7 mouse cellular contexts compared by ENCODE assay signal in the genomic region with DNA sequence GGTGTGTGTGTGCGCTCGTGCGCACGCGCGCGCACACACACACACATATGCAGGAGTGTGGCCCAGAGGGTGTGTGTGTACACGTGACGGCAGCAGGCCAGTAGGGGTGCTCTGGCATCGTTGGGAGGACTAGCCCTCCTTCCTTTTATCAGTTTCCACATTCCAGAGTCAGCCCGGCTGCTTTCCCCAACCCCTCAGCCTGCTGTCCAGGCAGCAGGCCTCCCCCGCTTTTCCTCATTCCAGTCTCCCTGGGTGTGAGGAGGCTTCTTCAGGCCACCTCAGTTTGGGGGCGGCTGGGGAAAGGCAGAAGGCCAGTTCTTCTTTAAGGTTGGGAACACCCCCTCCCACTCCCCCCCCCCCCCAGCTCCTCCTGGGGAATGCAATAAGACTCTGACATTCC. TPM values are rescaled to one million over a fixed set of nuclear protein-coding genes. Genes with fewer than 3 reads are reported as not detected.
DNase-seq lines count a peak whose midpoint lies in the region; ATAC-seq lines count a peak whose summit lies in the region.

No protein-coding gene starts in this region.

- no peaks in the 10 kb centered on the region for H3K27me3 ChIP-seq in embryonic facial prominence, embryonic 11.5 days (ENCODE audit: control insufficient read depth, insufficient read depth, low read length)
- no peaks in the 10 kb centered on the region for H3K27me3 ChIP-seq in stomach, embryonic 16.5 days (ENCODE audit: control insufficient read depth, insufficient read depth, low read length)

- no peaks in the 10 kb centered on the region for H3K36me3 ChIP-seq in embryonic facial prominence, embryonic 11.5 days (replicated peaks; ENCODE audit: control insufficient read depth, insufficient read depth, low read depth, low read length)
- no peaks in the 10 kb centered on the region for H3K36me3 ChIP-seq in stomach, embryonic 16.5 days (ENCODE audit: control insufficient read depth, insufficient read depth, low read length)

- peak overlapping the region; percentile 0; the same call in 1 of the 2 replicates for H3K4me3 ChIP-seq in embryonic facial prominence, embryonic 11.5 days (ENCODE audit: low read depth, low read length)
- H3K4me3 ChIP-seq in stomach, embryonic 16.5 days (replicated peaks; ENCODE audit: low read length): peak overlapping the region; percentile 83

- H3K4me2 ChIP-seq in embryonic facial prominence, embryonic 11.5 days (ENCODE audit: low read depth, low read length): peak overlapping the region; percentile 28
- peak overlapping the region; percentile 78 for H3K4me2 ChIP-seq in stomach, embryonic 16.5 days (ENCODE audit: low read depth, low read length)

- H3K9ac ChIP-seq in embryonic facial prominence, embryonic 11.5 days (replicated peaks; ENCODE audit: low read length): peak overlapping the region; percentile 7; the same call in 1 of the 2 replicates
- peak overlapping the region; percentile 60 for H3K9ac ChIP-seq in stomach, embryonic 16.5 days (ENCODE audit: low read length)

- WGBS in embryonic facial prominence, embryonic 11.5 days: 32% methylated on average over 13 of the region's 13 CpGs
- 23% methylated on average over 13 of the region's 13 CpGs for WGBS in stomach, embryonic 16.5 days

- DNase-seq in R1 (ENCODE audit: low read depth, low spot score): peak; percentile 81
- peak; percentile 58 for DNase-seq in embryonic facial prominence, embryonic 11.5 days (ENCODE audit: low spot score)
- peak; percentile 84 to 85 for DNase-seq in heart, postnatal 10 days
- peak; percentile 65 to 73 for DNase-seq in kidney, postnatal 36 days
- DNase-seq in lung, postnatal 10 days: peak; percentile 89
- DNase-seq in spleen, adult 18-20 months: no peak

- H3K9me3 ChIP-seq in embryonic facial prominence, embryonic 11.5 days (replicated peaks; ENCODE audit: control insufficient read depth, low read length): no peaks in the 10 kb centered on the region
- H3K9me3 ChIP-seq in stomach, embryonic 16.5 days (replicated peaks; ENCODE audit: control insufficient read depth, low read length): no peaks in the 10 kb centered on the region

- intact Hi-C loops in heart, postnatal 10 days (cut with DNase I): no loop called here

- H3K27ac ChIP-seq in embryonic facial prominence, embryonic 11.5 days (replicated peaks; ENCODE audit: low read depth, low read length): peak overlapping the region; percentile 48
- peak overlapping the region; percentile 97 for H3K27ac ChIP-seq in stomach, embryonic 16.5 days (ENCODE audit: low read length)

- ATAC-seq in embryonic facial prominence, embryonic 11.5 days (replicated peaks; ENCODE audit: insufficient number of reproducible peaks, low FRiP score, low TSS enrichment, low read depth): peak; percentile 25; the same call in 1 of the 2 replicates
- ATAC-seq in stomach, embryonic 16.5 days (ENCODE audit: insufficient read depth, low FRiP score): peak; percentile 71

- peaks cover 13% of the 10 kb centered on the region for H3K4me1 ChIP-seq in embryonic facial prominence, embryonic 11.5 days (ENCODE audit: control insufficient read depth, insufficient read depth, low read length)
- peaks cover 60% of the 10 kb centered on the region for H3K4me1 ChIP-seq in stomach, embryonic 16.5 days (ENCODE audit: control insufficient read depth, insufficient read depth, low read length)

RNA-seq across cellular contexts. Expression of a gene that starts 2.4 kb away (rescaled TPM):
- 56.9 and 58.3 TPM in 2 replicates for polyA plus RNA-seq in embryonic facial prominence, embryonic 11.5 days (2014; fragmentation: Nextera tagmentation; extraction: Ambion mirVana)
- 100 to 1,000 TPM; 106 to 107 TPM for total RNA-seq in heart, postnatal 10 days (2021)
- 73.1 and 76.6 TPM in 2 replicates for polyA plus RNA-seq in stomach, embryonic 16.5 days (2015; fragmentation: Nextera tagmentation; extraction: Ambion mirVana)

RNA-seq across cellular contexts. Expression of a gene that starts 2.4 kb away (rescaled TPM):
- 10.9 and 14.1 TPM in 2 replicates for polyA plus RNA-seq in embryonic facial prominence, embryonic 11.5 days (2014; fragmentation: Nextera tagmentation; extraction: Ambion mirVana)
- 10 to 100 TPM; 13.6 to 18.0 TPM for total RNA-seq in heart, postnatal 10 days (2021)
- 18.3 and 18.4 TPM in 2 replicates for polyA plus RNA-seq in stomach, embryonic 16.5 days (2015; fragmentation: Nextera tagmentation; extraction: Ambion mirVana)

RNA-seq across cellular contexts. Expression of a gene that starts 17.4 kb away (rescaled TPM):
- polyA plus RNA-seq in embryonic facial prominence, embryonic 11.5 days (2014; fragmentation: Nextera tagmentation; extraction: Ambion mirVana): 103 and 105 TPM in 2 replicates
- 100 to 1,000 TPM in 1 of 2 experiments, 10 to 100 TPM in 1; 96.6 to 125 TPM for total RNA-seq in heart, postnatal 10 days (2021)
- polyA plus RNA-seq in stomach, embryonic 16.5 days (2015; fragmentation: Nextera tagmentation; extraction: Ambion mirVana): 47.9 and 75.3 TPM in 2 replicates

RNA-seq across cellular contexts. Expression of a gene that starts 37.4 kb away (rescaled TPM):
- 12.2 and 12.8 TPM in 2 replicates for polyA plus RNA-seq in embryonic facial prominence, embryonic 11.5 days (2014; fragmentation: Nextera tagmentation; extraction: Ambion mirVana)
- total RNA-seq in heart, postnatal 10 days (2021): 10 to 100 TPM; 24.6 to 26.1 TPM
- polyA plus RNA-seq in stomach, embryonic 16.5 days (2015; fragmentation: Nextera tagmentation; extraction: Ambion mirVana): 19.7 and 20.6 TPM in 2 replicates

RNA-seq across cellular contexts. Expression of a gene that starts 47.7 kb away (rescaled TPM):
- polyA plus RNA-seq in embryonic facial prominence, embryonic 11.5 days (2014; fragmentation: Nextera tagmentation; extraction: Ambion mirVana): 19.9 and 21.2 TPM in 2 replicates
- total RNA-seq in heart, postnatal 10 days (2021): 10 to 100 TPM; 27.6 to 34.5 TPM
- 18.7 and 21.7 TPM in 2 replicates for polyA plus RNA-seq in stomach, embryonic 16.5 days (2015; fragmentation: Nextera tagmentation; extraction: Ambion mirVana)

Comparison
In these comparisons a context has a peak if more than half of its experiments do, and no peak if none do; other contexts are left out.
1. DNase-seq: peak in R1 (single experiment), embryonic facial prominence, embryonic 11.5 days (single experiment), heart, postnatal 10 days (2 of 2), kidney, postnatal 36 days (2 of 2) and lung, postnatal 10 days (single experiment); none in spleen, adult 18-20 months (0 of 2).